Comparison of ENCODE assay signal across 10 mouse cellular contexts in the genomic region with DNA sequence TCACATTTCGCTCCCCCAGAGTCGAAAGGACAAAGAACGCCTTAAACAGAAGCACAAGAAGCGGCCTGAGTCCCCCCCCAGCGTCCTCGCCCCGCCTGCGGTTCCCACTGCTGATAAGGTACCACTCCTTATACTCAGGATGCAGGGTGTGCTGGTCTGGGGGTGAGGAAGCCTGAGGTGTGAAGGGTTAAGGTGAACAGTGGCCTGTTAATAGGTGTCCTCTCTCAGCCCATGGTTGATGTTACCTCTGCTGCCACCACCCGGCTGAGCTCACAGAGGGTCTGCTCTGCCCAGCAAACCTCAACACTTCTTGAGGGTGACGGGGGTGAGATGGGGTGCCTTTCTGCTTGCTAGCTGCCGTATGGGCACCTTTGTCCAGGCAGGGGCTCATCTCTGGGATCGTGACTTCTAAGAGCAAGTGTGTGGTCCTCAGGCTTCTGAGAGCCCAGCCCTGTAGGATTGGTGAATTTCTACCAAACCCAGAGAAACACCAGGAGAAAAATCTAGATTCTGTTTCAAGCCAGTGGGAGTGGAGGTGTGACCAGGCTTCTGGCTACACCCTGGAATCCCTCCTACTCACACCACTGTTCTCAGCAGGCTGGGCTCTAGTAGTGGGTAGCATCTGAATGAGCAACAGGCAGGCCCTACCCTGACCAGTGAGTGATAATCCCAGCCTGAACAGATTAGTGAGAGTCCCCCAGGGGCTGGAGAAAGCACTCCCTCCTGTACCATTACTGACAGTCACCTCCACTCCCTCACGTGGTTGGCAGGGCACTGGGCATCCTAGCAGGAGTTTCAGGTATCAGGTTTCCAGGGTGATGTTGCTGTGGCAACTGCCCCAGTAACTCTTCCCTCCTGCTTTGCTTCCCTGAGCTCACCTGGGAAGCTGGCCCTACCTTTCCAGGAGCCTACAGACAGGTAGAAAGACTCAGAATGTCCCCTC. TPM values are rescaled to one million over a fixed set of nuclear protein-coding genes. Genes with fewer than 3 reads are reported as not detected.
A peak's percentile ranks its signal among the peaks of the same experiment; 100 is the strongest.
DNase-seq lines count a peak whose midpoint lies in the region; ATAC-seq lines count a peak whose summit lies in the region.
"Had no signal": no experiment of that assay in that cellular context is flagged by ENCODE, and none has a peak within 500 bp of the region (broad histone marks: within the 10 kb centered on the region; RNA-seq: fewer than 3 reads in every experiment).

No protein-coding gene starts in this region.

- H3K4me3 ChIP-seq in heart, embryonic 11.5 days (ENCODE audit: low read depth, low read length), result peak overlapping the region; percentile 1; the same call in 1 of the 2 replicates
- no peak overlapping the region for H3K4me3 ChIP-seq in lung, embryonic 16.5 days (ENCODE audit: low read length)
- no peak overlapping the region for H3K4me3 ChIP-seq in embryonic facial prominence, embryonic 13.5 days
- H3K4me3 ChIP-seq in hindbrain, embryonic 16.5 days (ENCODE audit: low read length), result no peak overlapping the region
- H3K4me3 ChIP-seq: neural tube, embryonic 12.5 days had no signal

- H3K9me3 ChIP-seq in heart, embryonic 11.5 days (replicated peaks; ENCODE audit: control insufficient read depth, low read length), result no peaks in the 10 kb centered on the region
- no peaks in the 10 kb centered on the region for H3K9me3 ChIP-seq in lung, embryonic 16.5 days (ENCODE audit: control insufficient read depth, low read length)
- H3K9me3 ChIP-seq in embryonic facial prominence, embryonic 13.5 days, result no peaks in the 10 kb centered on the region
- no peaks in the 10 kb centered on the region for H3K9me3 ChIP-seq in hindbrain, embryonic 16.5 days (ENCODE audit: control insufficient read depth, low read length)
- H3K9me3 ChIP-seq: neural tube, embryonic 12.5 days had no signal

- H3K36me3 ChIP-seq in heart, embryonic 11.5 days (ENCODE audit: control insufficient read depth, insufficient read depth, low read length), result peaks cover 47% of the 10 kb centered on the region
- H3K36me3 ChIP-seq in lung, embryonic 16.5 days (ENCODE audit: control insufficient read depth, insufficient read depth, low read length), result peaks cover 56% of the 10 kb centered on the region
- peaks cover 99% of the 10 kb centered on the region for H3K36me3 ChIP-seq in embryonic facial prominence, embryonic 13.5 days
- H3K36me3 ChIP-seq in hindbrain, embryonic 16.5 days (ENCODE audit: control insufficient read depth, insufficient read depth, low read length), result peaks cover 26% of the 10 kb centered on the region

- peak overlapping the region; percentile 55 for H3K4me2 ChIP-seq in heart, embryonic 11.5 days
- H3K4me2 ChIP-seq in lung, embryonic 16.5 days (ENCODE audit: low read depth, low read length), result no peak overlapping the region
- H3K4me2 ChIP-seq in embryonic facial prominence, embryonic 13.5 days, result no peak overlapping the region
- no peak overlapping the region for H3K4me2 ChIP-seq in hindbrain, embryonic 16.5 days (ENCODE audit: low read length)
- H3K4me2 ChIP-seq: neural tube, embryonic 12.5 days had no signal

- H3K27me3 ChIP-seq in heart, embryonic 11.5 days (ENCODE audit: control insufficient read depth, insufficient read depth, low read length), result no peaks in the 10 kb centered on the region
- no peaks in the 10 kb centered on the region for H3K27me3 ChIP-seq in lung, embryonic 16.5 days (ENCODE audit: control insufficient read depth, insufficient read depth, low read depth, low read length)
- H3K27me3 ChIP-seq in embryonic facial prominence, embryonic 13.5 days, result no peaks in the 10 kb centered on the region
- no peaks in the 10 kb centered on the region for H3K27me3 ChIP-seq in hindbrain, embryonic 16.5 days (replicated peaks; ENCODE audit: control insufficient read depth, insufficient read depth, low read length)
- H3K27me3 ChIP-seq: neural tube, embryonic 12.5 days had no signal

- peak overlapping the region; percentile 7; the same call in 1 of the 2 replicates for H3K9ac ChIP-seq in heart, embryonic 11.5 days (ENCODE audit: low read depth, low read length)
- peak overlapping the region; percentile 34; the same call in 1 of the 2 replicates for H3K9ac ChIP-seq in lung, embryonic 16.5 days (ENCODE audit: low read length)
- 0 out of 2 replicates have a peak overlapping the region, but pooled peaks have one; percentile 36 for H3K9ac ChIP-seq in embryonic facial prominence, embryonic 13.5 days
- H3K9ac ChIP-seq in hindbrain, embryonic 16.5 days (ENCODE audit: low read depth, low read length), result no peak overlapping the region; the same call in 1 of the 2 replicates
- H3K9ac ChIP-seq: neural tube, embryonic 12.5 days had no signal

- 0 out of 2 replicates have a peak, but pooled peaks have one; percentile 46 for ATAC-seq in heart, embryonic 11.5 days (replicated peaks; ENCODE audit: insufficient number of reproducible peaks, low FRiP score, low TSS enrichment)
- peak; percentile 13; the same call in 1 of the 2 replicates for ATAC-seq in lung, embryonic 16.5 days (ENCODE audit: low read depth)
- ATAC-seq in embryonic facial prominence, embryonic 13.5 days (ENCODE audit: insufficient number of reproducible peaks, insufficient read depth, low FRiP score, low TSS enrichment, low read depth), result no peak
- ATAC-seq in hindbrain, embryonic 16.5 days, result no peak

- WGBS in heart, embryonic 11.5 days (ENCODE audit: insufficient replicate concordance), result 28% methylated on average over 13 of the region's 13 CpGs
- WGBS in lung, embryonic 16.5 days, result 50% methylated on average over 13 of the region's 13 CpGs
- 56% methylated on average over 13 of the region's 13 CpGs for WGBS in embryonic facial prominence, embryonic 13.5 days
- WGBS in hindbrain, embryonic 16.5 days, result 71% methylated on average over 13 of the region's 13 CpGs

- DNase-seq in heart, postnatal 25 days (ENCODE audit: low spot score), result no peak
- no peak for DNase-seq in lung, adult 18-20 months
- DNase-seq in embryo, embryonic 10 days (ENCODE audit: low spot score), result no peak
- DNase-seq in neural tube, embryonic 10.5 days (ENCODE audit: extremely low spot score, low spot score), result no peak

- intact Hi-C loops in heart, postnatal 25 days (cut with DNase I), result no loop called here

- peaks cover 30% of the 10 kb centered on the region for H3K4me1 ChIP-seq in heart, embryonic 11.5 days (ENCODE audit: control insufficient read depth, insufficient read depth, low read length)
- peaks cover 19% of the 10 kb centered on the region for H3K4me1 ChIP-seq in lung, embryonic 16.5 days (replicated peaks; ENCODE audit: control insufficient read depth, insufficient read depth, low read length)
- peaks cover 29% of the 10 kb centered on the region for H3K4me1 ChIP-seq in embryonic facial prominence, embryonic 13.5 days
- H3K4me1 ChIP-seq in hindbrain, embryonic 16.5 days (ENCODE audit: control insufficient read depth, insufficient read depth, low read depth, low read length), result peaks cover 12% of the 10 kb centered on the region

- H3K27ac ChIP-seq in heart, embryonic 11.5 days (ENCODE audit: low read depth, low read length), result peak overlapping the region; percentile 73
- peak overlapping the region; percentile 29 for H3K27ac ChIP-seq in lung, embryonic 16.5 days (ENCODE audit: low read length)
- H3K27ac ChIP-seq in embryonic facial prominence, embryonic 13.5 days, result peak overlapping the region; percentile 66
- H3K27ac ChIP-seq in hindbrain, embryonic 16.5 days (ENCODE audit: low read depth, low read length), result 0 out of 2 replicates have a peak overlapping the region, but pooled peaks have one; percentile 21
- H3K27ac ChIP-seq: macrophage; neural tube, embryonic 12.5 days had no signal

RNA-seq across cellular contexts. Expression of a gene that starts 7.3 kb away (rescaled TPM):
- 2.9 and 3.3 TPM in 2 replicates for polyA plus RNA-seq in heart, embryonic 11.5 days (2014; fragmentation: Nextera tagmentation; extraction: Ambion mirVana)
- total RNA-seq in heart, postnatal 25 days (2021), result 10 to 100 TPM; 59.8 to 63.3 TPM
- polyA plus RNA-seq in lung, embryonic 16.5 days (2015; fragmentation: Nextera tagmentation; extraction: Ambion mirVana), result 3.4 and 4.0 TPM in 2 replicates
- 3.1 and 3.3 TPM in 2 replicates for polyA plus RNA-seq in embryonic facial prominence, embryonic 13.5 days (2015; fragmentation: Nextera tagmentation; extraction: Ambion mirVana)
- 3.1 and 3.3 TPM in 2 replicates for polyA plus RNA-seq in hindbrain, embryonic 16.5 days (2015; fragmentation: Nextera tagmentation; extraction: Ambion mirVana)

RNA-seq across cellular contexts. Expression of a gene that starts 15.1 kb away (rescaled TPM):
- 45.8 and 52.3 TPM in 2 replicates for polyA plus RNA-seq in heart, embryonic 11.5 days (2014; fragmentation: Nextera tagmentation; extraction: Ambion mirVana)
- total RNA-seq in heart, postnatal 25 days (2021), result 100 to 1,000 TPM; 145 to 155 TPM
- 57.5 and 66.6 TPM in 2 replicates for polyA plus RNA-seq in lung, embryonic 16.5 days (2015; fragmentation: Nextera tagmentation; extraction: Ambion mirVana)
- 12.5 and 13.4 TPM in 2 replicates for polyA plus RNA-seq in embryonic facial prominence, embryonic 13.5 days (2015; fragmentation: Nextera tagmentation; extraction: Ambion mirVana)
- 37.2 and 42.4 TPM in 2 replicates for polyA plus RNA-seq in hindbrain, embryonic 16.5 days (2015; fragmentation: Nextera tagmentation; extraction: Ambion mirVana)

RNA-seq across cellular contexts. Expression of a gene that starts 29.8 kb away (rescaled TPM):
- polyA plus RNA-seq in heart, embryonic 11.5 days (2014; fragmentation: Nextera tagmentation; extraction: Ambion mirVana), result 10.3 and 16.4 TPM in 2 replicates
- 1 to 10 TPM; 6.2 to 6.4 TPM for total RNA-seq in heart, postnatal 25 days (2021)
- 16.2 and 16.5 TPM in 2 replicates for polyA plus RNA-seq in lung, embryonic 16.5 days (2015; fragmentation: Nextera tagmentation; extraction: Ambion mirVana)
- 17.2 and 20.9 TPM in 2 replicates for polyA plus RNA-seq in embryonic facial prominence, embryonic 13.5 days (2015; fragmentation: Nextera tagmentation; extraction: Ambion mirVana)
- polyA plus RNA-seq in hindbrain, embryonic 16.5 days (2015; fragmentation: Nextera tagmentation; extraction: Ambion mirVana), result 15.4 and 19.2 TPM in 2 replicates

RNA-seq across cellular contexts. Expression of a gene that starts 32.7 kb away (rescaled TPM):
- 416 and 447 TPM in 2 replicates for polyA plus RNA-seq in heart, embryonic 11.5 days (2014; fragmentation: Nextera tagmentation; extraction: Ambion mirVana)
- 100 to 1,000 TPM; 150 to 151 TPM for total RNA-seq in heart, postnatal 25 days (2021)
- 430 and 457 TPM in 2 replicates for polyA plus RNA-seq in lung, embryonic 16.5 days (2015; fragmentation: Nextera tagmentation; extraction: Ambion mirVana)
- 443 and 487 TPM in 2 replicates for polyA plus RNA-seq in embryonic facial prominence, embryonic 13.5 days (2015; fragmentation: Nextera tagmentation; extraction: Ambion mirVana)
- polyA plus RNA-seq in hindbrain, embryonic 16.5 days (2015; fragmentation: Nextera tagmentation; extraction: Ambion mirVana), result 422 and 438 TPM in 2 replicates

RNA-seq across cellular contexts. Expression of a gene that starts 41.0 kb away (rescaled TPM):
- polyA plus RNA-seq in heart, embryonic 11.5 days (2014; fragmentation: Nextera tagmentation; extraction: Ambion mirVana), result 1.4 and 1.5 TPM in 2 replicates
- 1 to 10 TPM in 1 of 2 experiments, under 1 TPM in 1; 0.94 to 1.5 TPM for total RNA-seq in heart, postnatal 25 days (2021)
- 1.1 and 2.1 TPM in 2 replicates for polyA plus RNA-seq in lung, embryonic 16.5 days (2015; fragmentation: Nextera tagmentation; extraction: Ambion mirVana)
- 4.3 and 7.2 TPM in 2 replicates for polyA plus RNA-seq in embryonic facial prominence, embryonic 13.5 days (2015; fragmentation: Nextera tagmentation; extraction: Ambion mirVana)
- polyA plus RNA-seq in hindbrain, embryonic 16.5 days (2015; fragmentation: Nextera tagmentation; extraction: Ambion mirVana), result 1.2 and 1.4 TPM in 2 replicates

Comparison
In these comparisons a context has a peak if more than half of its experiments do, and no peak if none do; other contexts are left out.
1. ATAC-seq: peak in heart, embryonic 11.5 days (single experiment) and lung, embryonic 16.5 days (single experiment); none in embryonic facial prominence, embryonic 13.5 days (single experiment) and hindbrain, embryonic 16.5 days (single experiment).
2. H3K27ac ChIP-seq: peak in every context shown above with its lines; median percentile 73 in heart, embryonic 11.5 days; 66 in embryonic facial prominence, embryonic 13.5 days; 29 in lung, embryonic 16.5 days; 21 in hindbrain, embryonic 16.5 days.